Mouse (Mus musculus) adrenal gland, postnatal 10 days (tissue): ENCODE data around the gene Ppm1h. TPM values are rescaled to one million over a fixed set of nuclear protein-coding genes. Genes with fewer than 3 reads are reported as not detected.

Experiments used
- DNase-seq: peaks from one replicate; pipeline ENCODE4 v3.0.0; 2021; ENCODE audit warnings: mixed read lengths
- total RNA-seq, 2 experiments: library from RNA; stranded (reverse); gene quantifications; 2 replicates each; pipeline ENCODE4 v1.2.3; 2021

Gene Ppm1h
- total RNA-seq, 2 experiments from 2014 or later: 13.0 to 15.7 TPM

- no peak for DNase-seq
These were observed 67.6 kb downstream of the Ppm1h start for GRCm38 (mm10) chr10:122746211-122746610.

DNA sequence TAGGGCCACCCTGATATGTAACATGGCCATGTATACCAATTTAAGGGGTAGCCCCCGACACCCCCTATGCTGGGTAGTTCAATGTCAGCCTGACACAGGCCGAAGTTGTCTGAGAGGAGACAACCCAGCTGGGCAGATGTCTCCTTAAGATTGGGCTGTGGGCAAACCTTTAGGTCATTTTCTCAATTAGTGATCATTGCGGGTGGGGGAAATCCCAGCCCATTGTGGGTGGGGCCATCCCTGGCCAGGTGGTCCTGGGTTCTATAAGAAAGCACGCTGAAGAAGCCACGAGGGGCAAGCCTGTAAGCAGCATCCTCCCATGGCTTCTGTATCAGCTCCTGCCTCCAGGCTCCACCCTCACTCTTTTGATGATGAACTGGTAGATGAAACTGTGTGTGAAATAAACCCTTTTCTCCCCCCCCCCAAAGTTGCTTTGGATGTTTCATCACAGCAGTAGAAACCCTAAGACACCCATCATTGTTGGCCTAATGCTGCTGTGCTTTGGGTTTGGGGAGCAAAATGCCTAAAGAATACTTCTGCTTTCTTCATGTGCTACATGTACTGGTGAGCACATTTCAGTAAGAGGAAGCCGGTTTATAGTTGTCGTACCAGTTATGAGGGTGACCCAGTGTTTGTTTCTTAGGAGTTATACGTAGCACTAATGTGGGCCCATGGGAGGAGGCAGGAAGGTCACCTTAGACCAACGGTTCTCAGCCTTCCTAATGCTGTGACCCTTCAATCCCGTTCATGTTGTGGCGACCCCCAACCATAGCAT, 68.8 kb downstream of the Ppm1h start:
- no peak for DNase-seq

- DNase-seq: peak; percentile 22
These were observed 69.9 kb downstream of the Ppm1h start for GRCm38 (mm10) chr10:122748361-122748951.

- no peak for DNase-seq
These were observed 70.5 kb downstream of the Ppm1h start for GRCm38 (mm10) chr10:122749071-122749470.

GRCm38 (mm10) chr10:122749876-122750275, 71.3 kb downstream of the Ppm1h start:
- no peak for DNase-seq

- no peak for DNase-seq
These were observed 74.7 kb downstream of the Ppm1h start for GRCm38 (mm10) chr10:122752950-122753923.

DNA sequence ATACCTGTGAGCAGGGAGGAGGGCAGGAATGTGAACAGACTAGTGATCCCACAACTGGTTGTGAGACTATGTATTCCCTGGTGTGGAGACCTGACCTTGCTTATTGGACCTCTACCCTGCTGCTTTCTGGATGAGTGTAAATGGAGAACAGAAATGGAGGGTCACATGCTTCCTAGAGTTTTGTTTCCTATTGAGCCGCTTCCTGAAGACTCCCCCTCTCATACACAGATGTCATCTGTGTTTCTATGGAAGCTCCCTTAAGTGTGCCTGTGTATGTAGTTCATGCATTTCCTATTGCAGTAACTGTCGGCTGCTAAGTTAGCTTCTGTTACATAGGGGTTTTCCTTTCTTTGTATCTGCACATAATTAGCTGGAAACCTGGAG, 75.4 kb downstream of the Ppm1h start:
- DNase-seq: no peak

GRCm38 (mm10) chr10:122754967-122755366, 76.4 kb downstream of the Ppm1h start:
- no peak for DNase-seq

DNA sequence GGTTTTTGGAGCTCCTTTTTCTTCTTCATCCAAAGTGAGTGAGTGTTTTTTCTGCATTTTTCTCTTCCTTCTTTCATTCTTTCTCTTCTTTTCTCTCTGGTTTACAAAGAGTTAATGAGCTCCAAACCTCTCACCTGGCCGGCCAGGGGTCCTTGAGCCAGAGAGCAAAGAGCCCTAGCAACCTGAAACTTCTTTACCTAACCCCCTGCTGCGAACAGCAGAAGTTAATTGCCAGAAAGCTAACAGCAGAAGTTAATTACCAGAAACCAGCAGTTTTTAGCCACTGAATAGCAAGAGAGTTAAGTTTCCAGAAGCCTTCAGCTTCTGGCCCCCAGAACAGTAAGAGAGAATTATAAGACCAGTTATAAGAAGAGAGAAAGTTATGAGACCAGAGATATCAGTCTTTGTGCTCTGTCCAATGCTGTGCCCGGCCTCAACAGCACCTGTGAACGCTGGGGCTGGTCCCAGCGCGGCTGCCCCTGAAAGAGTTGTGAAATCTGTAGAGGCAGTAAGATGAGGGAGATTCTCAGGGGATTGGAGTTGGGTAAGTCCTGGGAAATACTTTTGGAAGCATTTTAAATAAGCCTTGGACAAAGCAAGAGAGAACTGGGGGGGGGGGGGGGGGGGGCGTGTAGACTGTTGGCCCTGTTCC, 78.4 kb downstream of the Ppm1h start:
- DNase-seq: peak; percentile 22

- DNase-seq: no peak
These were observed 79.2 kb downstream of the Ppm1h start for GRCm38 (mm10) chr10:122757727-122758126.

GRCm38 (mm10) chr10:122758346-122758745, 79.8 kb downstream of the Ppm1h start:
- no peak for DNase-seq

DNA sequence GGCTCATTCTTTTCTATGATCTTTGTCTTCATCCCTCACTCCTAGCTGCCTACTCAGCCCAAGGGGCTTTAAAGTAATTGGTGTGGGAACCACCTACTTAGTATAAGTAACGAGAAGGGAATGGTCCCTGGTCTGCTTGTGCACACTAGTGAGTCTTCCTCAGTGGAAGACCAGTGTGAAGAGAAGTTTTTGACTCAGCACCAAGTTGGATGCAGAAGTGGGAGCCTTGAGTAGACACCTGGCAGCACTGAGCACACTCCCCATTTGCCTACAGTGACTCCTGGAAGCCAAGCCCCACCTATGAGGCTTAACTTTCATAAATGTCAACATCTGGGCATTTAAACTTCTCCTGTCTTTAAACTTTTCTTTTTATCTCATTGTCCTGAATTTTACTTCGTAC, 81.2 kb downstream of the Ppm1h start:
- DNase-seq: no peak

GRCm38 (mm10) chr10:122760469-122761307, 82.1 kb downstream of the Ppm1h start:
- DNase-seq: no peak

DNA sequence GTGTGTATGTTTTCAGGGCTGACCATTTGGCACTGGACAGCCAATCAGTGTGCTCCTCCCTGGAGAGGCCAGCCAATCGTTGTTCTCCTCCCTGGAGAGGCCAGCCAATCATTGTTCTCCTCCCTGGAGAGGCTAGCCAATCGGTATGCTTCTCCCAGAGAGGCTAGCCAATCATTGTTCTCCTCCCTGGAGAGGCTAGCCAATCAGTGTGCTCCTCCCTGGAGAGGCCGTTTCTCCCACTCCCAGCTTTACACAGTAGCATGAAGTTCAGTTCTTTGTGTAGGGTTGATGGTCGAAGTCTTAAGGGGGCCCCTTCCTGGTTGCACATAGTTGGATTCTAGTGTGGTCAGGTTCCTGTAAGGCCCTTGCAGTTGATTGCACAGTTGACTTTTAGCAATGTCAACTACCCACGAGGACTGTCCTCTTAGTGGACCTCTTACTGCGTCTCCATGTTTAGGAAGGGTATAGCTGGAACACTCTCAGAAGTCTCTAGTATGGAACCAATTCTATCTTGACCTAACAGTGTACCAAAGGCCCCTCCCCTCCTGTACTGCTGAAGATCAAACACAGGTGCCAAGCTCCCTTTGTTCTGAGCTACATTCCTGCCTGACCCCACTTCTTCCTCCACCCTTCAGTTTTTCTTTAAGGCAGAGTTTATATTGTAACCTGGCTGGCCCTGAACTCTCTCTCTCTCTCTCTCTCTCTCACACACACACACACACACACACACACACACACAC, 84.4 kb downstream of the Ppm1h start:
- DNase-seq: no peak

- DNase-seq: no peak
These were observed 85.0 kb downstream of the Ppm1h start for GRCm38 (mm10) chr10:122763596-122763995.

DNA sequence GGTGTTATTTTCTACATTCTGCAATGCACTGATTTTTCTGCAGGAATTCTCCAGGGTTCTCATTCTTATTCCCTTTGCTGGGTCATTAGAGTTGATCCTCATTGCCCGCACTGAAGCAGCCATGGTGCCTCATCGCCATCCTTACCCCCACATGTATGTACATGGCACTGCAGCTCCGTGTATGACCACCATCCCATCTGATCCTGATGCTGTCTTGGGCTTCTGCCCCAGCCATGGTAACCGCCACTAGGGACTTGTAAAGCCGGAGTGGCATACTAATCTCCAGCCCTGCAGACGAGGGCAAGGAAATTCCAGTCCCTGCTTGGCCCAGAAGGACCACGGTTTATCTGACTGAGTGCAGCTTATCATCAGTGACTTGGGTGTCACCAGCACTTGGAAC, 86.1 kb downstream of the Ppm1h start:
- no peak for DNase-seq

DNA sequence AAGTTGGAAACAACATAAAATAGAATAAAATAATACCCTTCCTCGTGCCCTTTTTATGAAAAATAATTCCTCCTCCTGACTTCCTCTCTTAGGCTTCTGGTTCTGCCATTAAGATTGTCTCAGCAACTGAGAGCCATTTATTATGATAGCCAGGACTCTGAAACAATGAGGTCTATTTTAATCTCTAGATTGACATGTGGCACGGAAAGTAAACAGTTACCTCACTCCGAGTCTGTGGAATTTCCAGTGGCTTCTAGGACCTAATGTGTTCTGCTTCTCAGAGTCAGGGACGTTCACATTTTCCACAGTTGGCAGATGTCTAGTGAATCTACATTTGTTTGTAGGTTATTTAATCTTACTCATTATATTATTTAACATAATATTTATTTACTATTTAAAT, 87.0 kb downstream of the Ppm1h start:
- DNase-seq: no peak

DNA sequence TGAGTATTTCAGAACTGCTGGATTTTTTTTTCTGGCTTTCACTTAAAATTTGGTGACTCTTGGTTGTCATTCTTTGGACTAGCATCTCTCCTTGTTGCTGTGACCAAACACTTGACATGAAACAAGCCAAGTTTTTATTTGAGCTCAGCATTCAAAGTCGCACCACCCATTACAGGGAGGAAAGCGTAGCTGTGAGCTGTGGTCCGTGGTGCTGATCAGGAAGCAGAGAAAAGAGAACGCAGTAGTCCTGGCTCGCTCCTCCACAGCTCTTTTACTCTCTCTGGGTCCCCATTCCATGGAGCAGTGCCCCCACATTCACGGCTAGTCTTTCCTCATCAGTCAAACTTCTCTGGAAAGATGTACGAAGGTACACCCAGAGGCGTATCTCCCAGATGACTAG, 87.4 kb downstream of the Ppm1h start:
- DNase-seq: no peak

- DNase-seq: peak; percentile 63
These were observed 89.8 kb downstream of the Ppm1h start for GRCm38 (mm10) chr10:122768204-122768892.

DNA sequence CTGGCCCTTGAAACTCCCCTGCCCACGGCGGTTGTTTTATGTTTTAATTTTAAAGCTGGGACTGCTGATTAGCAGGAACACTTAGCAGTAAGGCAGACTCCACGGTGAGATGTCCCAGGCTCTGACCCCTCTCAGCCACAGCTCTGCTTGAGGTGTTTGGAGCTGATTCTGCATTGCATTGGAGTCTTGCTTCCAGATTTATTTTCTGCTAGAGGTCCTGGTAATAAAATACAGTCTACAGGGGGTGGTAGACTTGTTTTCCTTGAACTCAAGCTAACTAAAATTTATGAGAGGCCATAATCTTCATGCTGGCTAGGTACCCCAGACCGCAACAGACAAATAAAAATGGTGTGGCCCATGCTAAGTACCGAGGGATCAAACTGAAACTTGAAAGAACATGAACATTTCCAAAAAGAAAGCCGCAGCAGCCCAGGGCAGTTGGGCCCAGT, 90.4 kb downstream of the Ppm1h start:
- DNase-seq: no peak
